Mouse (Mus musculus): ENCODE data around the gene Cd34.

GRCm38 (mm10) chr1:194954694-194955093 lies 16.1 kb downstream of the Cd34 start:
- TF ChIP-seq EP300 (IDR thresholded peaks at IDR 0.05) (no peak), CTCF (IDR thresholded peaks at IDR 0.05) (no peak)
